Mouse (Mus musculus): ENCODE results near the gene Myo5c.

Myo5c gene

GRCm38 (mm10) chr9:75280814-75281213 is 49.0 kb downstream of the Myo5c start:
- DNase-seq (ENCODE audit: low read depth, low spot score): no peak

DNA sequence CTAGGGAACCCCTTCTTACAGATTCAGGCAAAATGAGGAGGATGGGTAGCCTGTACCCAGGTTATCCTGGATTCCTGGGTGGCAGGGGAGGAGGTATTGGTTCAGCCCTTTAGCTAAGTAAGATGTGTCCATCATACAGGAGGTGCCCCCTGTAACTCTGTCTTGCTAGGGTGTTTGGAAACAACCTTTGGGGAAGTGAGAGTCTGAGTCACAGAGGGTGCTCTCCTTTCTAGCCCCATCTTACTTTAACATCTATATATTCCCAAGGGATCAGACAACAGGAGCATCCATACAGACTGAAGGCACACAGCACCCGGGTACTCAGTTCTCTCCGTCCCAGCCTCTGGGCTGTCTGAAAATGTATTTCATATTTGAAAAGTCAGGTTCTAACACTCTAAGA is 50.4 kb downstream of the Myo5c start:
- no peak for DNase-seq (ENCODE audit: low read depth, low spot score)

DNA sequence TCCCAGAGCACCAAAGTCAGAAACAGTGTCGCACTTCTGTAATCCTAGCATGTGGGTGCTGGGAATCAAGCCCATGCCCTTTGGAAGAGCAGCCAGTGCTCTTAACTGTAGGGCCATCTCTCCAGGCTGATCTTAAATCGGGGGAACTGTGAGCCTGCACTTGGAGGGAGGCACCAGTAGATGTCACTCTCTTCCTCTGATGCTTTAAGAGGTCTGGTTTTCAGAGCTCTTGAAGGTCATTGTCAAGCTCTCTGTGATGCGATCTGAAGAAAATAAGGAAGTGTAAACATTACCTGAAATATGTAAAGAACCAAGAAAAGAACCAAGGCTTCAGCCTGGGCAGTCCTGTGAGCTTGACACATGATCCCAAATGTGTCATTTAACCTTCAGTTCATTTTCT is 51.0 kb downstream of the Myo5c start:
- peak; percentile 42 for DNase-seq (ENCODE audit: low read depth, low spot score)

DNA sequence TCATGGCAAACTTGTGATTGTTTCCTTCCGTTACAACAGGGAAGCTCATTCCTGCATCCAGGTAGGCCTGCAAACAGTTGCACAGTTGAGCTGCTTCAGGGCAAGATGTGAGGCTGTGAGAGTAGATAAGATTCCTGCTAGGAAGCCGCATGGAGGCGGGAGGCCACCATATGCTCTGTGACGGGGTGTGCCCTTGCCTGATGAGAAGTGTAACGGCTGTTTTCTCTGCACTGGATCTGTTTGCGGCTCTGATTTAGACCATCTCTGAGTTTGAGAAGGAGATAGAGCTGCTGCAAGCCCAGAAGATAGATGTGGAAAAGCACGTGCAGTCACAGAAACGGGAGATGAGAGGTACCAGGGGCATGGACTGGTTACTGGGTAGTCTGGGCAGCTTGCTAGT is 51.8 kb downstream of the Myo5c start:
- DNase-seq (ENCODE audit: low read depth, low spot score): no peak

DNA sequence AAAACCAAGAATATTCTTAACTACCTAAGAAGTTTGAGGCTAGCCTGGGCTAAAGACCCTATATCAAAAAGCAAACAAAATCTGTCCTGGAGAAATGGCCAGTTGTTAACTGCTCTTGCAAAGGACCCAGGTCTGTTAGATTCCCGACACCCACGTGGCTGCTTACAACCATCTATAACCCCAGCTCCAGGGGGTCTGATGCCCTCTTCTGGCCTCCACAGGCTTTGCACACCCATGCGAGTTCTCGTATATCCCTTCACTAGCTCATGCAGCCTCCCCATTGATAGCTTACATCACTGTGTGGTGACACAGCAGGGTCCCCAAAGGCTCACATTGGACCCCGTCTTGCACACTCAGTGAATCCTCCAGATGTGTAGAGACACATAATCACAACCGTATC is 53.5 kb downstream of the Myo5c start:
- no peak for DNase-seq (ENCODE audit: low read depth, low spot score)

DNA sequence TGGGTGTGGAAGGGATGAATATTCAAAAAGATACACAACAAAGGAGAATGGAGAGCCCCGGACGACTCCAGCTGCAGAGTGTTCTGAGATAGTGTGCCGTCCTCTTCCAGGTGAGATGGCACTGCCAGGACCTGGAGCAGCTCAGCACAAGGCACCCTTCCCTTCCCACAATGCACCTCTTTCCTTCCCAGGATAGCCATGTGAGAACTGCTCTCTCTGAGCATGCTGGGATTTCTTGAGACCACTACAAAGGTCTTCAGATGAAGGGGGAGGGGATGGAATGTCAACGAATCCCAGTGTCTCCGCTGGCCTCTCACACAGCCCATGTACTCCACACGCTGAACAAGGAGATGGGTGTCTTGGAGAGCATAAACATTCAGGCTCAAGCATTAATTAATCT is 55.8 kb downstream of the Myo5c start:
- DNase-seq (ENCODE audit: low read depth, low spot score): no peak

DNA sequence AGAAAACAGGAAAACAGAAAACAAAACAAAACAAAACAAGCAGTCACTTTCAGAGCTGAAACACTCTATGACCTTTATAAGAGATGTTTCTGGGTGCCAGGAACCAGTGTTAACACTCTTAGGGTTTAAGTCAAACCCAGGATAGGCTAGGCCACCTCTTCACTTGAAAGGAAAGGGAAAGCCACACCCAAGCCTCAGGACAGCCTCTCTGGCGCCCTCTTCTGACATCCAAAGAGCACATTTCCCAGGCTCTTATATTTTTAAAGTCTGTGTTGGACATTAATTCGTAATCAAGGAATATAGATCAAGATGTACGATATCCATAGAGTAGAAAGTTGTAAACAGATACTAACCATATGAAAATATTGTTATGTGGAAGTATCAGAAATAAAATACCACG is 57.7 kb downstream of the Myo5c start:
- no peak for DNase-seq (ENCODE audit: low read depth, low spot score)

GRCm38 (mm10) chr9:75299342-75299741 is 67.5 kb downstream of the Myo5c start:
- DNase-seq (ENCODE audit: low read depth, low spot score): no peak

DNA sequence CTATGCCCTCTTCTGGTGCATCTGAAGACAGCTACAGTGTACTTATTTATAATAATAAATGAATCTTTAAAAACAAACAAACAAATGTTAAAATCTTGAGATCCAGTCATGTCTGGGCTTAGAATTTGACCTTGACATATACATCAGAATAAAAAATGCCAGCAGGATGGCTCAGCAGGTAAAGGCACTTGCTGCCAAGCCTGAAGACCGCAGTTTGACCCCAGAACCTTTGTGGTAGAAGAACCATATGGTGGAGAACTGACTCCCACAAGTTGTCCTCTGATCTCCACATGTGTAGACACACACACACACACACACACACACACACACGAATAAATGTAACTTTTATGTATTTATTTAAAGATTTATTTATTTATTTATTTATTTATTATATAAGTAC is 71.2 kb downstream of the Myo5c start:
- DNase-seq (ENCODE audit: low read depth, low spot score): no peak

DNA sequence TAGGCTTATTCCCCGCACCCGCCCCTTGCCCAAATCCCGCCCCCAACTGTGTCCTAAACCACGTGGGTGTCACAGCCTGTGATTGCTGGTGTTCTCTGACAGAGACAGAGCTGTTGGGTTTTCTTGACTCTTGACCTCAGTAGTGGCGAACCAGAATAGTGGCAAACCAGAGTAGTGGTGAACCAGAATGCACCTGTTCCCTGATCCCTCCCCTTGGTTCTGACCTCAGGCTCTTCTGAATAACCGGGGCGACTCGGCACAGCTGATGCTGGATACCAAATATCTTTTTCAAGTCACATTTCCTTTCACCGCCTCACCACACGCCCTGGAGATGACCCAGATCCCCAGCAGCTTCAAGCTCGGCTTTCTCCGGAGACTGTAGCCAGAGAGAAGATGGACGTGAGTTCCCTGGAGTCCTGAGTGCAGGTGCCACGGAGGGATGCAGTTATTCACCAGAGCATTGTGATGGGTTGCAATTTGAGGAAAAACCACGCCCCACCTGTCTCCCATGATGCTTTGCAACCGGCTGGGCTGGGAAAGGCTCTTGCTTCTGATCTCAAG is 72.0 kb downstream of the Myo5c start:
- DNase-seq (ENCODE audit: low read depth, low spot score): no peak

GRCm38 (mm10) chr9:75304286-75304685 is 72.5 kb downstream of the Myo5c start:
- no peak for DNase-seq (ENCODE audit: low read depth, low spot score)

DNA sequence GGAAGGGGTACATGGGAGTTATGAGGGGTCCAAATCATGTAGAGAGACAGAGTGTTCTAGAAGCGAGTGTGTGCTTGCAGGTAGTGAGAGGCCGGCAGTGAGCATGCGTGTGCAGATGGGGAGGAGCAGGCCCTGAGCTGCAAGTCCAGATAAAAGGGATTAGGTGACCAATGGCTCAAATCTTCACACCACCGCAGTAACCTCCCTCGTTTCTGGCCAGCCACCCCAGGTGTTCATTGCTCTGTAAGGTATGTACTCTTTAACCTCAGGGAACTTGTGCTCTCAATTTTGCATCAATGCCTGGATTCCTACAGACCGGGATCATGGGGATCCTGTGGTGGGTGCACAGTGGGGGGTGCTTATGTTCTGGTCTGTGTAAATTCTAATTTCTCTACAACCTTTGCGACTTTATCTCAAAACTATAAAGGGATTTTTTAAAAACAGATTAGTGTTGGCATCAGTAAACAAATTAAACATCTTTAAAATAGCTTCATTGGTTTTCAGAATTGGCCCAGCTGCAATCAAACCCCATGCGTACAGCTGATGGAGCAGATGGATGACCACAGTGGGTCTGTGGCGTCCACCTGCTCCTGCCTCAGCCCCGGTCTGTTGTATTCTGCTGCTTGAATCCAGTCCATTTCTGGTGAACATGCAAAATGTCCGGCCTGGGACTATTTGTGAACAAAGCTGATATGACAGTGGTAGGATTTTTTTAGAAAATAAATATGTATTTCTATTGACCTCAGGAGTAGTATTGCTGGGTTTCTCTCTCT is 74.5 kb downstream of the Myo5c start, which contains the start of gene Gnb5:
Gnb5 (plus strand) TSS at position 163 of the 773 bp plus-strand sequence.
- no peak for DNase-seq (ENCODE audit: low read depth, low spot score)

GRCm38 (mm10) chr9:75307015-75307414 is 75.2 kb downstream of the Myo5c start:
- no peak for DNase-seq (ENCODE audit: low read depth, low spot score)

DNA sequence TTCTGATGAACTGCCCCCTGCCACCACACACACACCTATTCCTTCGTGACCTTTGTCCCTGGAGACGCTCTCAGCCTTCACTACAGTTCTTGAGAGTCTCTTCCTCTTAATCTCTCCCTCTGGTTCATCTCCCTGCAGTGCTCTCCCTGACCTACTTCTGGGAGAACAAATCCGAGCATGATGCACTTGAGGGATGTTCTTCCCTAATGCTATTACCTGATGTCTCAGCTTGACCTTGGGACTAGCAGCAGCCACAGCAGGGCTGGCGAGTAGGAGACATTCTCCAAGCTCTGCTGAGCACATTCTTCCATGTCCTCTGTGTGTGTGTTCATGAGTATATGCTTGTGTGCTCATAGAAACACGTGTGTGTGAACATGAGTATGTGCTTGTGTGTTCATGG is 76.8 kb downstream of the Myo5c start:
- no peak for DNase-seq (ENCODE audit: low read depth, low spot score)

- peak; percentile 68 for DNase-seq (ENCODE audit: low read depth, low spot score)
Observed at GRCm38 (mm10) chr9:75312008-75312407, 80.2 kb downstream of the Myo5c start.

DNA sequence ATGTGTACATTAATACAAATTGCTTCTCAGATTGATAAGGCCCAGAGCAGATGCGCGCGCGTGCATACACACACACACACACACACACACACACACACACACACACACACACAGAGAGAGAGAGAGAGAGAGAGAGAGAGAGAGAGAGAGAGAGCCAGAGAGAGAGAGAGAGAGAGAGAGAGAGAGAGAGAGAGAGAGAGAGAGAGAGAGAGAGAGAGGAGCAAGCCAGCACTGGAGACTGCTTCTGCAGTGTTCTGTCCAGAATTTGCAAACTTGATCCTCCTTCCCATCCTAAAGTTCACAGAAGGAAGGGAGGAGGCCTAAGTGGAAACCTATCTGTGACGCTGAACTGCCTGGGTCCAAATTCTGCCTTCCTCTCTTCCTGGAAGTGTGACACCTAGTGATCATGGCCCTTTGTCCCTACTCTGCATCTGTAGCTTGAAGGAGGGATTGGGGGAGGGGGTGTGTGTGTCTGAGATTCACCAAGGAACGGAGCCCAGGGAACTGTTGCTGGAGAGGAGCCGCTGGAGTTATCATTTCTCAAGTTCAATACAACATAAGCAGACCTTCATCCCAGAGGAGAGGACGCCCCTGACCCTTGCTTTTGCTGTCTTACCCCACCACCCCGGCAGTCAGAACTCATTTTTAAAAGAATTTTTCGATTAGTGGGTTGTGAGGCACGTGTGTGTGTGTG is 81.5 kb downstream of the Myo5c start:
- peak; percentile 14 for DNase-seq (ENCODE audit: low read depth, low spot score)

DNA sequence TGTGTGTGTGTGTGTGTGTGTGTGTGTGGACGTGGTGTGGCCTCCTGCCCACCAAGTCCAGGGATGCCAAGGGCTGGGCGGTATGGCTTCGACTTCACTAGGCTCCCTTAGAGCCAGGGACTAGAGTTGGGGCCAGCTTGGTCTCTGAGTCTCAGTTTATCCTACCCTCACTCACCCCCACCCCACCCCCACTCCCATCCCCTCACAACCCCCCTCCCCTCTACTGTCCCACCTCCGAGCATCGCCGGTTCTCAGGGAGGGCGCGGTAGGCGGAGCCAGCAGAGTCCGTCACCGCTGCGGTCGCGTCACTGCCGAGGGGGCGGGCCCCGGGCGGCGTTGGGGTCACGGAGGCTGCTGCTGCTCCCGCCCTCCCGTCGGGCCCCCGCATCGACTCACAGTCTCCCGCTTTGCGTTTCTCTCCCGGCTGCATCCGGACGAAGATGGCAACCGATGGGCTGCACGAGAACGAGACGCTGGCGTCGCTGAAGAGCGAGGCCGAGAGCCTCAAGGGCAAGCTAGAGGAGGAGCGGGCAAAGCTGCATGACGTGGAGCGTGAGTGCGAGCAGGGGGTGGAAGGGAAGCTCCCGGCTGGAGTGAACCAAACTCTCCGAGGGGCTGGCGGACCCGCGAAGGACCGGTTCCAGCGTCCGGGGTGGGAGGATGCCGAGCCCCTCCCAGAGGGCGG is 82.2 kb downstream of the Myo5c start:
- peak; percentile 57 for DNase-seq (ENCODE audit: low read depth, low spot score)

GRCm38 (mm10) chr9:75314517-75315105 is 82.8 kb downstream of the Myo5c start:
- peak; percentile 32 for DNase-seq (ENCODE audit: low read depth, low spot score)

DNA sequence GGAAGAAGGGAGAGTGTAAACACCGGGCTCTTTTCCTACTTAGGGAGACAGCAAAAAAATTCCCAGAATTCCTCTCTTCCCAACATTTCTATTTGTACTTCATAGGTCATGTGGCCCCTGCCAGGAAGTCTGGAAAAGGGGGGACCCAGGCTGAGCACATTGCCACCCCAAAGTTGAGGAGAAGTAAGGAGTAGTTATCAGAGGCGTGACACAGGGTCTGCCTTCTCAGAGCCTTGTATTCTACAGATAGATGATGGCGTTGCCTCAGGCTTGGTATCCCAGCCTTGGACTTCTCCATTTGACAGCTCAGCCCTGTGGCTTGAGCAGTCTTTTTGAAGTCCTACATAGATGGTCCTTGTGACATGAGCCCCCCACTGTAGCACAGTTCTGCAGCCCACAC is 83.4 kb downstream of the Myo5c start:
- DNase-seq (ENCODE audit: low read depth, low spot score): no peak

DNA sequence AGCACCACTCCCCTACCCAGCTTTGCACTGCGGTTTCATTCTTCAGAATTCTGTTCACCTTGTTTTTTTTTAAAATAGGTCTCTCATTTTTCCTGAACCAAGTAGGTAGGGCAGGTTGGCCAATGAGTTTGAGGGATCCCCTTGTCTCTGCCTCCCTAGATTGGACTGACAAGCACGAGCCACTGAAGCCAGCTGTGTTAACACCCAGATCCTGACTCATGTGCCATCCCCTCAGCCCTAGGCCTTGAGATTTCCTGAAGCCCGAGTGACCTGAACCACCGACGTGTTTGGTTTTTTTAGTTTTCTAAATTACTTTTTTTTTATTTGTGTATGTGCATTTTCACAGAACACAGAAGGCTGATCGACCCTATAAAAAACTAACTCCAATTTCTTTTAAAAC is 85.0 kb downstream of the Myo5c start:
- no peak for DNase-seq (ENCODE audit: low read depth, low spot score)

- no peak for DNase-seq (ENCODE audit: low read depth, low spot score)
Observed at GRCm38 (mm10) chr9:75318196-75318595, 86.4 kb downstream of the Myo5c start.

DNA sequence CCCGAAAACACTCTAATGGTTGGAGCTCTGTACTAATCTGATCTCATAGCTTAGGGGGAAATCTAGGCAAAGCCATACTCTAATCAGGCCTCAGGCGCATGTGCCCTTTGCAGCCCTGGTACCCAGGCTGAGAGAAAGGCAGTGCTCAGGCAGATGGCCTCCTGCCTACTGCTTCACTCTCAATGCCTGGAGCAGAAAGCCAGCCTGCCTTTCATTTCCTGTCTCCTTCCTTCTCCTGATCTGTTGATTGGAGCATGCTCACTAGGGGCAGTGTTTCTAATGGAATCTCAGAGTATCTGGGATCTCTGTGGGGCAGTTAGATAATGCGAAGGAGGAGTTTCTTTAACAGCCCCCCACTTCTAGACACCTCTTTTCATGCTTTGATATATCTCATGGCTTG is 87.5 kb downstream of the Myo5c start:
- no peak for DNase-seq (ENCODE audit: low read depth, low spot score)
